Mouse (Mus musculus) hindbrain, embryonic 13.5 days (tissue): ENCODE data around the gene Prdm10. TPM values are rescaled to one million over a fixed set of nuclear protein-coding genes. Genes with fewer than 3 reads are reported as not detected.

Source experiments
- ATAC-seq: fragments of 200-750 bp; cut with Nextera tagmentation; 2 replicates; pipeline ENCODE4 v1.8.0; 2017; ENCODE audit warnings: moderate TSS enrichment; ENCODE audit not compliant: low FRiP score
- H3K27ac ChIP-seq: fragments of 300-500 bp; sonication (generic); 2 replicates; pipeline ENCODE4 v1.5.1; 2015; ENCODE audit warnings: inconsistent platforms, mild to moderate bottlenecking, moderate library complexity
- H3K27me3 ChIP-seq: fragments of 300-500 bp; sonication (generic); 2 replicates; pipeline ENCODE4 v1.6.1; 2015; ENCODE audit warnings: mild to moderate bottlenecking, inconsistent platforms
- H3K36me3 ChIP-seq: fragments of 300-500 bp; sonication (generic); 2 replicates; pipeline ENCODE4 v1.6.1; 2015; ENCODE audit warnings: mild to moderate bottlenecking, inconsistent platforms
- H3K4me1 ChIP-seq: fragments of 300-500 bp; sonication (generic); replicated peaks from 2 replicates; pipeline ENCODE4 v1.6.1; 2015; ENCODE audit warnings: inconsistent platforms
- H3K4me2 ChIP-seq: fragments of 300-500 bp; sonication (generic); 2 replicates; pipeline ENCODE4 v1.6.1; 2015; ENCODE audit warnings: inconsistent platforms, mild to moderate bottlenecking, moderate library complexity
- H3K4me3 ChIP-seq: fragments of 300-500 bp; sonication (generic); 2 replicates; pipeline ENCODE4 v1.5.1; 2015; ENCODE audit warnings: mild to moderate bottlenecking, inconsistent platforms
- H3K9ac ChIP-seq: fragments of 300-500 bp; sonication (generic); 2 replicates; pipeline ENCODE4 v1.6.1; 2015; ENCODE audit warnings: mild to moderate bottlenecking, inconsistent platforms
- H3K9me3 ChIP-seq: fragments of 300-500 bp; sonication (generic); 2 replicates; pipeline ENCODE4 v1.6.1; 2016; ENCODE audit warnings: inconsistent platforms
- WGBS: fragments of 180-500 bp; shearing (Covaris S2); methylation state at CpG from one replicate; pipeline ENCODE4 v1.1.7; 2015; 5-methylcytosine and 5-hydroxymethylcytosine counted together
- polyA plus RNA-seq: library from polyadenylated mRNA; unstranded; fragments of >200 nt; fragmentation: Nextera tagmentation; extraction: Ambion mirVana; gene quantifications from 2 replicates; pipeline ENCODE4 v1.2.1, GENCODE M21; 2015

Gene Prdm10
- polyA plus RNA-seq, 1 experiment from 2014 or later = 7.9 TPM

- H3K4me3 ChIP-seq = no peak overlapping the region
- no peaks in the 10 kb centered on the region for H3K9me3 ChIP-seq
- H3K36me3 ChIP-seq = peaks cover 67% of the 10 kb centered on the region
- no peaks in the 10 kb centered on the region for H3K4me1 ChIP-seq
- H3K4me2 ChIP-seq = no peak overlapping the region
- H3K27ac ChIP-seq = no peak overlapping the region
- ATAC-seq = no peak
- 0 out of 2 replicates have a peak overlapping the region, but pooled peaks have one; percentile 19 for H3K9ac ChIP-seq
- 94% methylated on average over 2 of the region's 2 CpGs for WGBS
- H3K27me3 ChIP-seq = no peaks in the 10 kb centered on the region
Observed at GRCm38 (mm10) chr9:31352716-31353115, 72.4 kb downstream of the Prdm10 start.

- ATAC-seq = no peak
- no peak overlapping the region for H3K9ac ChIP-seq
- peaks cover 75% of the 10 kb centered on the region for H3K36me3 ChIP-seq
Observed at GRCm38 (mm10) chr9:31353518-31353917, 73.2 kb downstream of the Prdm10 start.

GRCm38 (mm10) chr9:31354051-31354450 is 73.7 kb downstream of the Prdm10 start:
- no peaks in the 10 kb centered on the region for H3K9me3 ChIP-seq
- H3K4me3 ChIP-seq = no peak overlapping the region
- peaks cover 77% of the 10 kb centered on the region for H3K36me3 ChIP-seq
- no peak for ATAC-seq
- no peak overlapping the region for H3K9ac ChIP-seq
- no peaks in the 10 kb centered on the region for H3K4me1 ChIP-seq
- H3K4me2 ChIP-seq = no peak overlapping the region
- no peak overlapping the region for H3K27ac ChIP-seq
- no peaks in the 10 kb centered on the region for H3K27me3 ChIP-seq
- whole genome bisulfite sequencing = 90% methylated on average over 7 of the region's 7 CpGs

More at GRCm38 (mm10) chr9:31353518-31353917, 73.2 kb downstream of the Prdm10 start:
- Histone ChIP-seq H3K27me3 (no peaks in the 10 kb centered on the region), H3K4me3 (no peak overlapping the region), H3K9me3 (no peaks in the 10 kb centered on the region), H3K4me1 (no peaks in the 10 kb centered on the region), H3K4me2 (no peak overlapping the region), H3K27ac (no peak overlapping the region)
- 90% methylated on average over 10 of the region's 10 CpGs for whole genome bisulfite sequencing

- Histone ChIP-seq H3K36me3 (peaks cover 67% of the 10 kb centered on the region), H3K4me2 (no peak overlapping the region), H3K27ac (no peak overlapping the region), H3K4me1 (no peaks in the 10 kb centered on the region), H3K4me3 (no peak overlapping the region), H3K9ac (no peak overlapping the region), H3K9me3 (no peaks in the 10 kb centered on the region), H3K27me3 (no peaks in the 10 kb centered on the region)
- WGBS = 92% methylated on average over 9 of the region's 9 CpGs
- no peak for ATAC-seq
Observed at GRCm38 (mm10) chr9:31363698-31364609, 83.6 kb downstream of the Prdm10 start.

- H3K9ac ChIP-seq = no peak overlapping the region
- ATAC-seq = no peak
- H3K27ac ChIP-seq = no peak overlapping the region
- peaks cover 57% of the 10 kb centered on the region for H3K36me3 ChIP-seq
- no peak overlapping the region for H3K4me2 ChIP-seq
- no peaks in the 10 kb centered on the region for H3K27me3 ChIP-seq
- H3K4me3 ChIP-seq = no peak overlapping the region
- no peaks in the 10 kb centered on the region for H3K4me1 ChIP-seq
- 80% methylated on average over 8 of the region's 8 CpGs for WGBS
- H3K9me3 ChIP-seq = no peaks in the 10 kb centered on the region
Observed at GRCm38 (mm10) chr9:31365086-31365485, 84.7 kb downstream of the Prdm10 start.

GRCm38 (mm10) chr9:31371740-31372139 is 91.4 kb downstream of the Prdm10 start:
- no peak overlapping the region for H3K4me3 ChIP-seq
- no peak for ATAC-seq
- WGBS = 96% methylated on average over 3 of the region's 3 CpGs
- peaks cover 10% of the 10 kb centered on the region; the same call in 1 of the 2 replicates for H3K9me3 ChIP-seq
- H3K27ac ChIP-seq = no peak overlapping the region
- H3K36me3 ChIP-seq = peaks cover 42% of the 10 kb centered on the region
- H3K4me1 ChIP-seq = no peaks in the 10 kb centered on the region
- H3K9ac ChIP-seq = no peak overlapping the region
- H3K27me3 ChIP-seq = no peaks in the 10 kb centered on the region
- H3K4me2 ChIP-seq = no peak overlapping the region

GRCm38 (mm10) chr9:31376661-31377060 is 96.3 kb downstream of the Prdm10 start:
- Histone ChIP-seq H3K9ac (no peak overlapping the region), H3K4me3 (no peak overlapping the region)
- no peak for ATAC-seq

GRCm38 (mm10) chr9:31384786-31385499 is 104.6 kb downstream of the Prdm10 start:
- Histone ChIP-seq H3K9me3 (no peaks in the 10 kb centered on the region), H3K36me3 (peaks cover 5% of the 10 kb centered on the region), H3K4me1 (peaks cover 28% of the 10 kb centered on the region), H3K27me3 (no peaks in the 10 kb centered on the region), H3K27ac (no peak overlapping the region), H3K9ac (no peak overlapping the region; the same call in 1 of the 2 replicates), H3K4me2 (peak overlapping the region; percentile 74; the same call in 1 of the 2 replicates), H3K4me3 (peak overlapping the region; percentile 85; the same call in 1 of the 2 replicates)
- 86% methylated on average over 17 of the region's 17 CpGs for WGBS
- no peak for ATAC-seq

More at GRCm38 (mm10) chr9:31376661-31377060, 96.3 kb downstream of the Prdm10 start:
- Histone ChIP-seq H3K4me1 (no peaks in the 10 kb centered on the region), H3K27ac (no peak overlapping the region), H3K9me3 (peaks cover 10% of the 10 kb centered on the region; the same call in 1 of the 2 replicates), H3K27me3 (no peaks in the 10 kb centered on the region), H3K4me2 (no peak overlapping the region), H3K36me3 (peaks cover 47% of the 10 kb centered on the region)

- WGBS = 25% methylated on average over 4 of the region's 4 CpGs
- H3K36me3 ChIP-seq = peaks cover 10% of the 10 kb centered on the region
- no peak overlapping the region for H3K27ac ChIP-seq
- peak overlapping the region; percentile 85 for H3K4me3 ChIP-seq
- H3K9me3 ChIP-seq = no peaks in the 10 kb centered on the region
- peak overlapping the region; percentile 74 for H3K4me2 ChIP-seq
- H3K27me3 ChIP-seq = no peaks in the 10 kb centered on the region
- ATAC-seq = no peak; the same call in 1 of the 2 replicates
- peaks cover 28% of the 10 kb centered on the region for H3K4me1 ChIP-seq
- H3K9ac ChIP-seq = peak overlapping the region; percentile 87
Observed at GRCm38 (mm10) chr9:31385500-31385869, 105.1 kb downstream of the Prdm10 start.

- peak; percentile 97 for ATAC-seq
- Histone ChIP-seq H3K27ac (peak within 1 kb of the TSS; percentile 83), H3K9ac (peak within 1 kb of the TSS; percentile 87), H3K4me2 (peak within 1 kb of the TSS; percentile 74), H3K36me3 (peaks cover 15% of the 10 kb centered on the region), H3K4me3 (peak within 1 kb of the TSS; percentile 85), H3K9me3 (no peaks in the 10 kb centered on the region), H3K4me1 (peaks cover 28% of the 10 kb centered on the region), H3K27me3 (no peaks in the 10 kb centered on the region)
- WGBS = under 1% methylated on average over 46 of the region's 46 CpGs
Observed at GRCm38 (mm10) chr9:31385947-31386354, 105.6 kb downstream of the Prdm10 start, which contains the start of gene Nfrkb. TSS of gene Nfrkb (plus strand) at chr9:31386192.

- no peaks in the 10 kb centered on the region for H3K27me3 ChIP-seq
- H3K4me2 ChIP-seq = peak overlapping the region; percentile 74
- peak overlapping the region; percentile 83 for H3K27ac ChIP-seq
- H3K4me1 ChIP-seq = peaks cover 28% of the 10 kb centered on the region
- peak overlapping the region; percentile 87 for H3K9ac ChIP-seq
- ATAC-seq = peak; percentile 84
- peaks cover 21% of the 10 kb centered on the region for H3K36me3 ChIP-seq
- H3K9me3 ChIP-seq = no peaks in the 10 kb centered on the region
- 12% methylated on average over 41 of the region's 44 CpGs for WGBS
- H3K4me3 ChIP-seq = peak overlapping the region; percentile 85
Observed at GRCm38 (mm10) chr9:31386368-31387180, 106.2 kb downstream of the Prdm10 start.
